Mouse (Mus musculus) gastrocnemius, adult 8-10 months (tissue): Measurements from ENCODE around the gene Pkd1. TPM values are rescaled to one million over a fixed set of nuclear protein-coding genes. Genes with fewer than 3 reads are reported as not detected.

Source experiments
- DNase-seq, 2 experiments: peaks; one replicate each; pipeline ENCODE4 v3.0.0; 2022; ENCODE audit warnings: low spot score in 2 of 2
- total RNA-seq, 4 experiments: library from RNA; stranded (reverse); gene quantifications; 2 replicates each; pipeline ENCODE4 v1.2.4; 2022

The Pkd1 gene
- 10 to 100 TPM; 14.6 to 20.4 (median 19.0) TPM for total RNA-seq

DNA sequence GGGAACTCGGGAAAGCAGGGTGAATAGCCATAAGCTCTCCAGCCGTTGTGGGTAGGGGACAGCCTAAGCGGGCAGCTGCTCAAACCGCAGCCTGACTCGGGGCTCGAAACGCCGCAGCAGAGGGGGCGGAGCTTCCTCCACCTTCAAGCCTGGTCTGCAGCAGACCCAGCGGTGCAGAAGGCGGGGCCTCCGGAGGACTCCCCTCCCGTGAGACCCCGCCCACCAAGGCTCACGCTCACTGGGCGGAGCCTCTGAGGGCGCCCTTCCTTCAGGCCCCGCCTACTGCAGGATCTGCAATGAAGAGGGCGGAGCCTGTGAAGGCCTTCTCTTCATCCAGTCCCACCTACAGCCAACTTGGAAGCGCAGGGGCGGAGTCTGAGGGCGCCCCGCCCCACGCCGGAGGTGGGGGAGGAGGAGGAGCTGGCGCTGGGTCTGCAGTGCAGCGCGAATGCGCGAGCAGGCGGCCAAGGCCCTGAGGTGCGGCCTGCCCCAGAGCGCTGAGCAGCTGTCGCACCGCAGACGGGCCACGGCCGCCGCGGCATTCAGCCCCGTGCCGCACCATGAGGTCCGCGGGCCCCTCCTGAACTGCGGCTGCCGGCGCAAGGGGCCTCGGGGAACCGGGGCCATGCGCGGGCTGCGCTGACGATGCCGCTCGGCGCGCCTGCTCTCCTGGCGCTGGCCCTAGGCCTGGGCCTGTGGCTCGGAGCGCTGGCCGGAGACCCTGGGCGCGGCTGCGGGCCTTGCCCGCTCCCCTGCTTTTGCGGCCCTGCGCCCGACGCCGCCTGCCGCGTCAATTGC lies at the start of gene Pkd1:
Gene Pkd1, plus strand, starts transcription at position 217 of the 798 bp plus-strand sequence.
- peak; percentile 99 to 100 for DNase-seq

DNA sequence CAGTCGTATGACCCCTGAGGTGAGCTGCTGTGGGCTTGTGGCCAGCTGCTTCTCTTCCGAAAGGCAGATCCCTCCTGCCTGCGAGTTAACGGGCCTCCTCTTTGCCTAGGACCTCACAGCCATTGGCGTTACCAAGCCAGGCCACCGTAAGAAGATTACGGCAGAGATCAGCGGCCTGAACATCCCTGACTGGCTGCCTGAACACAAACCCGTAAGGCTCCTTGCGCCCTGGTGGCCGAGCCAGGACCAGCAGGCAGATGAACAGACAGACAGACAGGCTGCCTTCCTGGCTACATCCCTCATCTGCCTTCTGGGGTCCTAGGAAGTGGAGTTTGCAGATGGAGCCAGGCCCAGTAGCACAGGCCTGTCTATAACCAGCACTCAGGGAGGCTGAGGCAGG lies 47.4 kb upstream of the Pkd1 start:
- DNase-seq, result no peak

DNA sequence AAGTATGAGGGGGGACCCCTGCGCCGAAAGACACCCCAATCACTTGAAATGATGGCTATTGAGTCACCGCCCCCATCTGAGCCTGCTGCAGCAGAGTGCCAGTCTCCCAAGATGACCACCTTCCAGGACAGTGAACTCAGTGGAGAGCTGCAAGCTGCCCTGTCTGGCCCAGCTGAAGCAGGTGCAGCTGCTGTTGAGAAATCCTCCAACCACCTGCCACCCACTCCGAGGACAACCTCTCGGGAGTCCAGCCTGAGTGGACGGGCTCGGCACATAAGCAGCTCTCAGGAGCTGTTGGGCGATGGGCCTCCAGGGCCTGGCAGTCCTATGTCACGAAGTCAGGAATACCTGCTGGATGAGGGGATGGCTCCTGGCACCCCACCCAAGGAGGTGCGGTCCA lies 45.5 kb upstream of the Pkd1 start:
- no peak for DNase-seq

DNA sequence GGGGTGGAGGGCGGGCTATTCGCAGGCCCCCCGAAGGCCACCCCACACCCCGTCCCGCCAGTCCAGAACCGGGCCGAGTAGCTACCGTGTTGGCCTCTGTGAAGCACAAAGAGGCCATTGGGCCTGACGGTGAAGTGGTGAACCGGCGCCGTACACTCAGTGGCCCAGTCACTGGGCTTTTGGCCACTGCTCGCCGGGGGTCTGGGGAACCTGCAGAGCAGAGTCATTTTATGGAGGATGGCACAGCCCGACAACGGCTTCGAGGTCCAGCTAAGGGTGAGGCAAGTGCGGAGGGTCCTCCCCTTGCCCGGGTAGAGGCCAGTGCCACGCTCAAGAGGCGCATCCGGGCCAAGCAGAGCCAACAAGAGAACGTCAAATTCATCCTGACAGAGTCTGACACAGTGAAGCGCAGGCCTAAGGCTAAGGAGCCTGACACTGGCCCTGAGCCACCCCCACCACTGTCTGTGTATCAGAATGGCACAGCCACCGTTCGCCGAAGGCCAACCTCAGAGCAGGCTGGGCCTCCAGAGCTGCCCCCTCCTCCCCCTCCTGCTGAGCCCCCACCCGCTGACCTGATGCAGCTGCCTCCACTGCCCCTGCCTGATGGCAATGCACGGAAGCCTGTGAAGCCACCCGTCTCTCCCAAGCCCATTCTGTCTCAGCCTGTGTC lies 44.2 kb upstream of the Pkd1 start:
- DNase-seq, result no peak

DNA sequence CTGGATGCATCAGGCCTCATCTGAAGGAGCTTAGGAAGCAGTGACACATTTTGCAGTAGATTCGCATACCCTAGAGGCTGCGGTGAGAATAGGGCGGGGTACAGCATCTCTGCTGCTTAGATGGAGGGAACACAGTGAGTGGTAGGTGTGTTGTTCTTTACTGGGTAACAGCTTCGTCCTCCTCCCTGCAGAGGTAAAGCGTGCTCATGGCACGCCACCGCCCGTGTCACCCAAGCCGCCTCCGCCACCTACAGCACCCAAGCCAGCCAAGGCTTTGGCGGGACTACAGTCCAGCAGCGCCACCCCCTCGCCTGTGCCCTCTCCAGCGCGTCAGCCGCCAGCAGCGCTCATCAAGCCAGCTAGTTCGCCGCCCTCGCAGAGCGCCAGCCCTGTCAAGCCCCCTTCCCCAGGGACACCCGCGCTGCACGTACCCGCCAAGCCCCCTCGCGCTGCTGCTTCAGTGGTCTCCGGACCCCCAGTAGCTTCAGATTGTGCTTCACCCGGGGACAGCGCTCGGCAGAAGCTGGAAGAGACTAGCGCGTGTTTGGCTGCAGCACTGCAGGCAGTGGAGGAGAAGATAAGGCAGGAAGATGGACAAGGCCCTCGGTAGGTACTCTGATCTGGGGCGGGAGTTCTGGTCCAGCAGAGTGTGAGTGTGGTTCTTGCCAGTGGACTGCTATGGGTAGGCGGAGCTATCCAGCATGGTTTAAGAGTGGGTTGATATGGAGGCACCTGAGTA lies 43.1 kb upstream of the Pkd1 start:
- peak in 1 of 2 experiments; percentile 44 for DNase-seq

DNA sequence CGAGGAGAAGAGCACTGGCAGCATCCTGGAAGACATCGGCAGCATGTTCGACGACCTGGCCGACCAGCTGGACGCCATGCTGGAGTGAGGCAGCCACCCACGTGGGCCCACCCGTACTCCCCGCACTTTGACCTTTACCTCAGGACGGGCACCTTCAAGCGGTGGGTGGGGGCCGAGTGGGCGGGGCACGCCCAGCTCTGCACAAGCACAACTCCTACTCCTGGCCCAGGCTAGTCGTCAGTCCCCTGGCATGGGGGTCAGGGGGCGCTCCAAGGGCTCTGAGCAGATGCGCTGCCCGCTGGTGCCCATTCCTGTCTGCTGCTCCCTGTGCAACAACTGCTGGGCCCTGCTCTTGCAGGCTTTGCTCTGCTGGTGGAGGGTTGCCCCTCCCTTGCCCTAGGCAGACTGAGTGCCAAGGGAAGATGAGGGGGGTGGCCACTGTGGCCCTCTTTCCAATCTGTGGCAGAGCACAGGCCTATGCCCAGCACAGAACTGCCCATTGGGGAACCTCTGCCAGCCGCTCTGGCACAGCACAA lies 42.4 kb upstream of the Pkd1 start:
- DNase-seq, result no peak

DNA sequence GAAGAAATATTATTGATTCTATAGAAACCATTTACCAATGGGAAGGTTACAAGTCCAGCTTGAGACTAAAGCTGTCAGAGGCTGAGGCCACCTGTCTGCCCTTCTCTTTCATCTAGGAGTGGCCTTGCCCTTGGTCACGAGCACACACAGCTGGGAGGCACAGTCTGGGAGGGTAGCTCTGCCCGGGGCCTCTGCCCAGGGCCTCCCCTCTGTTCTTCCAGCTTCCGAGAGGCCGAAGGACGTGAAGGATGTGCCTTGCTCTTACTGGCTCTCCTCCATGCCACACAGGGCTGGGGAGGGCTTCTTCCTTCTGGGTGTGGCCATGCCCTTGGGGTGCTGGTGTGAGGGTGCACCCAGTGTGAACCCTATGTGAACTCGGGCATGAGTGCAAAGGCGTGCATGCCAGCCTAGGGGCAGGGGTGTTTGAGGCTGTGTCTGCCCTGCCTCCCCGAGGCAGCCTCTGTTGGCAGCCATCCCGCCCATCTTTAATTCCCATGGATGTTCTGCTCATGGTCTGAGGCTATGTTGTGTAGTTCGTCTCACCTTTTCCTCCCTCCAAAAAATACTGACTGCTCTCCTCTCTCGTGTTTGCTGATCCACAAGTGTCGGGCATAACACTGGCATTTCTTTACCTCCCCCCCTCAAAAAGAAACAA lies 41.7 kb upstream of the Pkd1 start:
- DNase-seq, result no peak

DNA sequence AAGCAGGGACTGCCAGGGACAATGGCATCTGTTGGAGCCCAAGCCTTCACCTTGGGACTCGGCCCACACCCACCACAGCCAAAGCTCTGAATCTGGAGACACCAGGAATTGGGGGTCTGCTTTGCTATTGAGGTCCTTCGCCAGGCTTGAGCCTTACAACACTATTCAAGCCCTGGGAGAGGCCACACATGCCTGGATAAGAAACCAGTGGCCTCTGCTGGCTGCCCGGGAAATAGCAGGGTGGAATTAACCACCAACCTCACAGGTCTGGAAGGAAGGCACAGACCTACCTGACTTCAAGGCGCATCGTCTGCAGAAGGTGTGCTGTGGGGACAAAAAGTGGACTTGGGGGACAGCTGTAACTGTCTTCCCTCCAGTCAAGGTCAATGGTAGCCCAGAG lies 36.0 kb upstream of the Pkd1 start:
- DNase-seq, result no peak

DNA sequence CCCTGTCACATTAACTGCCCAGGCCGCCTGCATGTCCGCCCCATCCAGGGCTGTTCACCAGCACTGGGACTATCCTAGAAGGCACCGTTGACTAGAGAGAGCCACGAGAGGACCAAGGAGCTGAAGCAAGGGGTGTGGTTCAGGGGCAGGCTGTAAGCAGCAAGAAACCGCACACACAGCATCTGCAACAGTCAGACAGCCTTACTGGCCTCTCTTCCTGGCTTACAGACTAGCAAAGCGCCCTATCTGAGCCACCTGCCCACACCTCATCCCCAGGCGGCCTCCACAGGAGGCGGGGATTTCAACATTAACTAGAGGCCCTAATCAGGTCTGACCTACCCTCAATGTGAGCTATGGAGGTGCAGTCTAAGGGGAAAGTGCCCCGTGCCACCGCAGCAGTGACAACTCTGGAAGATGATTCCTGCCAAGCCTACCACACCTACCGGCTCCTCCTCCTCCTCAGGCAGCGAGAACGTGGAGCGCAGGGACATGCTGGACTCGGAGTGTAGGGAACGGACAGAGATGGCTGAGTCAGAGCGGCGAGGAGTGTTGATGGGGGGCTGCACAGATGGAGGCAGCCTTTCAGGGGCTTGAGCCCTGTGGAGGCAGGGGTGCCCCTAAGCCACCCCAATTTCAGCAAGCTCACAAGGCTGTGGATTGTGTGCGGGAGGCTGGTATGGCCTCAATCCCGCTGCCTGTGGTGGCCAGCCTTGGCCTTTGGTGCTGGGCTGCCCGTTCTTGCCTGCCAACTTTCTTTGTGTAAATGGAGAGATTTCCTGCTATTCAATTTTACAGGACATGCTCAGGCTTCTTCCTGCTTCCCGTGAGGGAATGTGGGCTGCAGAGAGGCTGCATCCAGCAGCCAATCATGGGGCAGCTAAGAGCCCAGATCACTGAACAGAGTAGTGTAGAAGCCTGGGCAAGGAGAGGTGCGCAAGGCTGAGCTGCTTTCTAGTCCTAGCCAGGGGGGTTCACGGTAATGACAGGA lies 35.1 kb upstream of the Pkd1 start:
- no peak for DNase-seq

DNA sequence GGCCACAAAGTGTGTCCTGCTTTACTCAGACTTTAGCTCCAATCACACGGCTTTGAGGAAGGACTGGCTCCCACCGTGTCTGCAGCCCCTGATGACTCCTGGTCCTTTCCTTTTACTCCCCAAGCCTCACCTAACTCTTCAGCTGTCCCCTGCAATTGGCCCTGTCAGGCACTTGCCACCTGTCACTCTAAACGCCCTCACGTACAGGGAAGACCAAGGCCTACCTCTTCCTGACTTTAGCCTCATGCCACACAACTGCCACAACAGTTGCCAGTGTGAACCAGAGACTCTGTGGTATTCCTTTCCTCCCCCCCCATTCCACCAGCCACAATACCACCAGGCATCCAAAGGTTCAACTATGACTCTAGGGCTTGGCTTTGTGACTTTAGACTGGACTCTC lies 29.2 kb upstream of the Pkd1 start:
- DNase-seq, result no peak

DNA sequence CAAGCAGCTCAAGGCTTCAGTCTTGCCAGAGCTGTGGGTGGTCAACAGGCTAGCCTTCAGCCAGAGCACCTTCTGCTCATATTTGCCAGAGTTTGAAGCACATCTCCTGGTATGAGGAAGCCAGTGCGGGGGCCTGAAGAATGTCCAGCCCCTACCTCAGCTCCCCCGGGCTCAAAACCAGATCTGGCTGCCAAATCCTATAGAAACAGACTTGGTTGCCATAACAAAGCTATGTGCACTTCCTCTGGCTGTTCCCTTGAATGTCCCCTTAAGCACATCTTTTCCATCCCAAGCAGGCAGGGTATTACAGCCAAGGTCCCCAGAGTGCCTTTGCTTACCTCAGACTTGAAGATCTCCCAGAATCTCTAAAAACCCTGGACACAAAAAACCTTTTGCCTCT lies 24.9 kb upstream of the Pkd1 start:
- DNase-seq, result no peak

DNA sequence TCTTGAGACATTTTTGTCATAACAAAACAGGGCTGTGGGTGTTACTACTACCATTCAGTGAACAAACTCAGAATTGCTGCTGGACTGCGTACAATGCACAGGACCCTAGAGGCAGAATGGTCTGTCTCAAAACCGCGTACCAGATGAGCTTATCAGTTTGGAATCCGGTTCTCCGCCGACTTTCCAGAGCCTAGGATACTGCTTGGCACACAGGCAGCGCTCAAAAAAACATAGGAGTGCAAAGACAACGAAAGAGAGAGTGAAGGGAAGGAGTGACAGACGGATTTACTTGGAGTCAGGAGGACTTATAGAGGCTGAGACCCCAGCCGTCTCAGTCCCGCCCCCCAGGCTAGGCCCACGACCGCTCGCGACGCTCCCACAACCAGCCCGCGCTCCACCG lies 22.3 kb upstream of the Pkd1 start:
- no peak for DNase-seq

DNA sequence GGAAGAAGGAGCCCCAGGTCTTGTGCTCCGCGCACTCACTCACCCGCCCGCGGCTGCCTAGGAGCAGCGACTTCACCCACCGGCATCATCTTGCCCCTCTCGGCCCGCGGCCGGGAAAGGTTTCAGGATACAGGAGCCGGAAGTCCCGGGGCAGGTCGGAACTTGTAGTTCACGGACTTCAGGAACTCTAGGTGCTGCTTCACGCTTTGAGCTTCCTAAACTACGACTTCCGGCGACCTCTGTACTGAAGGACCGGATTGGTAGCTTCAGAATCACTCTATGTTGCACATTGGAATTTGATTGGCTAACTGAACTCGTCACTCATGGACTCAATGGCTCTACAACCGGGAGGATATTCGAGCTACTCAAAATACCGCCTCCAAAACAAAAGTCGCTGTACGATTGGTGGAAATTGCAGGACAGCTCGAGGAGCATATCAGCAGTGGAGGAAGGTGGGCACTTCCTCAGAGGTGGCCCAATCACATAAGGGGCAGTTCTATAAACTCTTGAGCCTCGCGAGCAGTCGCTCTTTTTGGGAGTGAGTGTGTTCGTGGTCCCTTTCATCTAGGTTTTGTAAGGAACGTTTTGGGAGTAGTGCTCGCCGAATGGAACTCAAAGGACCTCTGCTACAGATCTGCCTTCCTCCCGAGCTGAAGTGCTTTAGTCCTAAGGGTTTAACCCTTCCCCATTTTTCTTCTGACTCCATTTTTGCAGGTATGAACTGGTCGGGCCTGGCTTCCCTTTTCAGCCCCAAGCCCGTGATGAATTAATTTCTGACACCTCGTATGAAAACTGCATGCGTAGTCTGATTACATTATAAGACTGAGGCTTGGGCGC lies 21.7 kb upstream of the Pkd1 start, which contains the start of gene Traf7:
Gene Traf7, minus strand, starts transcription at position 216 of the 837 bp plus-strand sequence.
- DNase-seq, result peak; percentile 86 to 92

DNA sequence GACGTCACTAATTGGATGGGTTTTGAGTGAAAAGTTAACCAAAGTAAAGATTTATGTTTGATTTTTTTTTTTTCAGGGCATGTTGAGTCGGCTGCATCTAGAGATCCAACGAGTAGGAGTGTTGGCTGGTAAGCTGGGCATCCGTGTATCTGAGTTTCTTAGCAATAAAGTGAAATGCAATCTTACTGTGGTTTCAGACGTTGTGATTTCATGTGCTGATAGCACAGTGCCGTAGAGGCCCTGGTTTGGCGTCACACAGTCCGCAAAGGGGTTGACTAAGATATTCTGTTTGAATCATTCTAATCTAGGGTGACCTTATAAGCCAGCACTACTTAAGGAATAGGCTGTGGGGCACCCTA lies 21.1 kb upstream of the Pkd1 start:
- no peak for DNase-seq

DNA sequence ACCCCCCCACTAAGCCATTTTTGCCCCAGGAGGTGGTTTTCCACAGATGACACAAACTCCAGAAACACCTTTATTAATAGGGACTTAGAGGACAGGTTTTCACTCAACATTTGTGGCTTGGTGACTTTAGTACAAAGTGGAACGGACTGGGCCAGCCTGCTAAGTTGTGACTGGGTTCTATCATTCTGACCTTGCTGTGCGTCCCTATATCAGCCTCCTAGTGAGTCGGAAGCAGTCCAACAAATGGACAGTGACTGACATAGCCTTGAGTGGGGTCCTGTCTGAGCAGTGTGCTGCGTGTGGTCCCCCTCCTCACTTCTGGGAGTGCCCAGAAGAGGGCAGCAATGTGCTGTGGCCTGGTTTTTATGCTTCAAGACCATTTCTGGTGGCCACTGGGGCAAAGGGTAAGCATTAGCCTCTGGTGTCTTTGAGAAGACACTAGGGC lies 20.6 kb upstream of the Pkd1 start:
- DNase-seq, result peak in 1 of 2 experiments; percentile 37

DNA sequence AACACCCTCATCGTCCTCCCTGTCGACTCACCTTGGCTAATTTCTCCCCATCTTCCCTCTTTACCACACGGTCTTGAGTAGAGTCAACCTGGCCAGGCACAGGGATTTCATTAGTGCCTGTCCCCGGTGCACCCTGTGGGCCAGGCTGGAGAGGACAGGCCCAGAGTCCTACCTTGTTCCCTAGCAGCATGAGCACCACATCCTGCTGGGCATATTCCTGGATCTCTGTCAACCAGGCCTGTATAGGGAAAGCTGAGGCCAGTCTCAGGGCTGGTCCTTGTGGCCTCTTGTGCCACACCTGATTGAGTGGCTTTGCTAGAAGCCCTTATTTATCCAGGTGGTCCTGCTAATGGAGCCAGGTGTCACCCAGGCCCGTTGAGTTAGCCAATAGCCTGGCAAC lies 19.8 kb upstream of the Pkd1 start:
- no peak for DNase-seq

DNA sequence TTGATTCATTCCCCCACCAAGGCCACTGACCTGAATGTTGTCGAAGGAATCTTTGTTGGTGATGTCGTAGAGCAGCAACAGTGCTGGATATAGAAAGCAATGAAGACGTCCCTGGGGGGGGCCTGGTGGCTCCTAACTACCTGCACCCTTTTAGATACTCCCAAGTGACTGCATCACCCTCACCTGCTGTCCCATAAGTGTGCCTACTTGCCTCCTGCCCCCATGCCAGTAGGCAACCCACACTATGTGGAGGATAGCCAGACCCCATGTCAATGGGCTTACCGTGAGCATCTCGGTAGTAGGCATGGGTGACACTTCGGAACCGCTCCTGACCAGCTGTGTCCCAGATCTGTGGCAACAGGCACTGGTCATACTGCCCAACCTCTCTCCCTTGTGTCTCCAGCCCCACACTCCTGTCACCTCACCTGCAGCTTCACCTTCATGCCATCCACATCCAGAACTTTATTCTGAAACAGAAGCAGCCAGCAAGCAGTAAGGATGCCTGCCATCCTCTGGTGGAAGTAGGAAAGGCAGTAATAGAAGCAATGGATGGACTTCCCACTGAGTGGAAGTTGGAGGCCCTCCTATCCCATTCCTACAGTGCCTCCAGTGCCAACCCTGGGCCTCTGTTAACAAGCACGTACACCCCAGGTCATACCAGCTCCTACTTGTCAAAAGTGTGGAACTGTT lies 19.1 kb upstream of the Pkd1 start:
- no peak for DNase-seq

DNA sequence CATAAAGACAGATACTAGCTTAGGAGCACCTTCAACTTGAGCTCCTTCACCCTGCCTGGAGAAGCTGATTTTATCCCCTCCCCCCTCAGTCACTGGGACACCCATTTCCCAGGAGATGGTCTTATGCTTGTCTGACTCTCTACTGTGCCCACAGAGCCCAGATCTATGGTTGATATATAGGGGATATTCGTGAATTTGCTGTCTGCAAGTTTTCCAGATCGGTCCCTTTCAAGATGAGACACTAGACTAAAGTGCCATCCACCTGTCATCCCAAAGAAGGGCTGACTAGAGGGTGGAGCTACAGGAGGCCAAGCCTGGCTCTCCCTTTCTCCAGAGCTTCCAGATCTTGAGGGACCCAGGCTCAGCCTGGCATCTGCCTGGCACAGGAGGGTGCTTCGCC lies 18.6 kb upstream of the Pkd1 start:
- DNase-seq, result no peak

DNA sequence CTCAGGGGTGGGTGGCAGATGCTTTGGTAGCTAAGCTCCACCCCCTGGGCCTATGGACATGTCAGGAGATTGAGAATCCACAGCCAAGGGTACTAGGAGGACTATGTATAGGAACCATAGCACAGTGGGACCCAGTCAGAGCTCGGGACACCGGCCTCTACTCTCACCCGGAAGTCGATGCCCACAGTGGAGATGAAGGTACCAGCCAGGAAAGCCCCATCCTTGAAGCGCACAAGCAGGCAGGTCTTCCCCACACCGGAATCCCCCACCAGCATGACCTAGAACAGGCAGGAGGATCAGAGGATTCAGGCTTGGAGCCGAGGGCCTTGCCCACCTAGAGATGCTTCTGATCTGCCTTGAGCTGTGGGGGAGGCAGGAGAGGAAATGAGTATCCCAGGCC lies 17.6 kb upstream of the Pkd1 start:
- no peak for DNase-seq
